Mouse (Mus musculus) heart, embryonic 10.5 days (tissue): Measurements from ENCODE around the gene Pde3a. TPM values are rescaled to one million over a fixed set of nuclear protein-coding genes. Genes with fewer than 3 reads are reported as not detected.
"Not testable (repeated sequence)": the region's sequence is repeated elsewhere in the genome, so short reads cannot be mapped to it uniquely, and the experiment has no call there.

Experiments
- DNase-seq: peaks from one replicate; pipeline ENCODE4 v3.0.0-alpha.2; 2017; ENCODE audit warnings: low spot score
- H3K27ac ChIP-seq: fragments of 300-500 bp; sonication (generic); 2 replicates; pipeline ENCODE4 v1.5.1; 2016; ENCODE audit warnings: mild to moderate bottlenecking
- H3K27me3 ChIP-seq: fragments of 300-500 bp; sonication (generic); 2 replicates; pipeline ENCODE4 v1.6.1; 2016; ENCODE audit warnings: mild to moderate bottlenecking; ENCODE audit not compliant: poor library complexity, insufficient read depth, severe bottlenecking
- H3K36me3 ChIP-seq: fragments of 300-500 bp; sonication (generic); 2 replicates; pipeline ENCODE4 v1.6.1; 2016; ENCODE audit warnings: mild to moderate bottlenecking, moderate library complexity
- H3K4me1 ChIP-seq: fragments of 300-500 bp; sonication (generic); 2 replicates; pipeline ENCODE4 v1.6.1; 2016; ENCODE audit warnings: mild to moderate bottlenecking
- H3K4me3 ChIP-seq: fragments of 300-500 bp; sonication (generic); 2 replicates; pipeline ENCODE4 v1.5.1; 2016; ENCODE audit warnings: mild to moderate bottlenecking, moderate library complexity
- H3K9me3 ChIP-seq: fragments of 300-500 bp; sonication (generic); 2 replicates; pipeline ENCODE4 v1.6.1; 2016; ENCODE audit warnings: mild to moderate bottlenecking, moderate library complexity
- WGBS: fragments of 180-500 bp; shearing (Covaris S2); methylation state at CpG from one replicate; pipeline ENCODE4 v1.1.7; 2016; 5-methylcytosine and 5-hydroxymethylcytosine counted together
- polyA plus RNA-seq: library from polyadenylated mRNA; unstranded; fragments of >200 nt; fragmentation: Nextera tagmentation; extraction: Ambion mirVana; gene quantifications from 2 replicates; pipeline ENCODE4 v1.2.1, GENCODE M21; 2016

Pde3a gene
- polyA plus RNA-seq, 1 experiment from 2014 or later: 7.5 TPM

- Histone ChIP-seq H3K27ac (peak overlapping the region; percentile 17; the same call in 1 of the 2 replicates), H3K36me3 (no peaks in the 10 kb centered on the region), H3K27me3 (no peaks in the 10 kb centered on the region), H3K9me3 (no peaks in the 10 kb centered on the region), H3K4me3 (no peak overlapping the region), H3K4me1 (peaks cover 8% of the 10 kb centered on the region; the same call in 1 of the 2 replicates)
- 83% methylated on average over 6 of the region's 6 CpGs for WGBS
- DNase-seq: no peak
These were observed 62.5 kb downstream of the Pde3a start for GRCm38 (mm10) chr6:141311615-141312014.

- 83% methylated on average over 4 of the region's 4 CpGs for WGBS
- Histone ChIP-seq H3K36me3 (no peaks in the 10 kb centered on the region), H3K4me1 (peaks cover 3% of the 10 kb centered on the region; the same call in 1 of the 2 replicates), H3K27ac (no peak overlapping the region), H3K9me3 (no peaks in the 10 kb centered on the region), H3K27me3 (no peaks in the 10 kb centered on the region), H3K4me3 (no peak overlapping the region)
- DNase-seq: no peak
These were observed 64.0 kb downstream of the Pde3a start for GRCm38 (mm10) chr6:141313112-141313511.

GRCm38 (mm10) chr6:141318440-141318839 is 69.4 kb downstream of the Pde3a start:
- H3K4me1 ChIP-seq: peaks cover 14% of the 10 kb centered on the region; the same call in 1 of the 2 replicates
- no peak overlapping the region for H3K27ac ChIP-seq
- H3K36me3 ChIP-seq: no peaks in the 10 kb centered on the region
- no peaks in the 10 kb centered on the region for H3K27me3 ChIP-seq
- H3K9me3 ChIP-seq: no peaks in the 10 kb centered on the region
- 85% methylated on average over 3 of the region's 3 CpGs for WGBS
- H3K4me3 ChIP-seq: no peak overlapping the region
- DNase-seq: no peak

GRCm38 (mm10) chr6:141321253-141321652 is 72.2 kb downstream of the Pde3a start:
- no peaks in the 10 kb centered on the region for H3K9me3 ChIP-seq
- H3K4me1 ChIP-seq: peaks cover 14% of the 10 kb centered on the region; the same call in 1 of the 2 replicates
- DNase-seq: no peak
- no peaks in the 10 kb centered on the region for H3K27me3 ChIP-seq
- H3K4me3 ChIP-seq: no peak overlapping the region
- H3K27ac ChIP-seq: no peak overlapping the region
- 78% methylated on average over 3 of the region's 3 CpGs for WGBS
- H3K36me3 ChIP-seq: no peaks in the 10 kb centered on the region

GRCm38 (mm10) chr6:141322961-141323360 is 73.9 kb downstream of the Pde3a start:
- DNase-seq: no peak
- H3K4me1 ChIP-seq: peaks cover 11% of the 10 kb centered on the region; the same call in 1 of the 2 replicates
- H3K9me3 ChIP-seq: no peaks in the 10 kb centered on the region
- H3K36me3 ChIP-seq: no peaks in the 10 kb centered on the region
- no peak overlapping the region for H3K27ac ChIP-seq
- 66% methylated on average over 4 of the region's 4 CpGs for WGBS
- no peaks in the 10 kb centered on the region for H3K27me3 ChIP-seq
- no peak overlapping the region for H3K4me3 ChIP-seq

- not testable (repeated sequence) for H3K4me3 ChIP-seq, H3K27ac ChIP-seq, H3K9me3 ChIP-seq, H3K4me1 ChIP-seq, H3K27me3 ChIP-seq, H3K36me3 ChIP-seq, DNase-seq
- 90% methylated on average over 2 of the region's 2 CpGs for WGBS
These were observed 78.1 kb downstream of the Pde3a start for GRCm38 (mm10) chr6:141327134-141327533.

GRCm38 (mm10) chr6:141328071-141328470 is 79.0 kb downstream of the Pde3a start:
- 72% methylated on average over 3 of the region's 3 CpGs for WGBS
- H3K9me3 ChIP-seq: no peaks in the 10 kb centered on the region

GRCm38 (mm10) chr6:141331464-141331863 is 82.4 kb downstream of the Pde3a start:
- DNase-seq: no peak
- no peak overlapping the region for H3K4me3 ChIP-seq
- 51% methylated on average over 2 of the region's 2 CpGs for WGBS
- H3K4me1 ChIP-seq: peaks cover 28% of the 10 kb centered on the region
- no peak overlapping the region for H3K27ac ChIP-seq
- H3K27me3 ChIP-seq: no peaks in the 10 kb centered on the region
- H3K9me3 ChIP-seq: no peaks in the 10 kb centered on the region
- no peaks in the 10 kb centered on the region for H3K36me3 ChIP-seq

More at GRCm38 (mm10) chr6:141328071-141328470, 79.0 kb downstream of the Pde3a start:
- H3K27me3 ChIP-seq: no peaks in the 10 kb centered on the region
- no peaks in the 10 kb centered on the region for H3K36me3 ChIP-seq
- no peak overlapping the region for H3K4me3 ChIP-seq
- DNase-seq: no peak
- peaks cover 14% of the 10 kb centered on the region for H3K4me1 ChIP-seq
- peak overlapping the region; percentile 73 for H3K27ac ChIP-seq

- Histone ChIP-seq H3K27me3 (no peaks in the 10 kb centered on the region), H3K36me3 (no peaks in the 10 kb centered on the region), H3K4me1 (peaks cover 33% of the 10 kb centered on the region), H3K27ac (peak overlapping the region; percentile 23; the same call in 1 of the 2 replicates), H3K9me3 (no peaks in the 10 kb centered on the region), H3K4me3 (no peak overlapping the region)
- no peak for DNase-seq
- 79% methylated on average over 4 of the region's 4 CpGs for WGBS
These were observed 83.6 kb downstream of the Pde3a start for GRCm38 (mm10) chr6:141332613-141333165.

- DNase-seq: peak; percentile 81
- Histone ChIP-seq H3K36me3 (no peaks in the 10 kb centered on the region), H3K27me3 (no peaks in the 10 kb centered on the region), H3K4me1 (peaks cover 36% of the 10 kb centered on the region), H3K4me3 (no peak overlapping the region), H3K9me3 (no peaks in the 10 kb centered on the region), H3K27ac (peak overlapping the region; percentile 23; the same call in 1 of the 2 replicates)
- WGBS: 19% methylated on average over 3 of the region's 3 CpGs
These were observed 84.2 kb downstream of the Pde3a start for GRCm38 (mm10) chr6:141333245-141333644.

GRCm38 (mm10) chr6:141335878-141336277 is 86.8 kb downstream of the Pde3a start:
- WGBS: 66% methylated on average over 1 of the region's 1 CpGs
- Histone ChIP-seq H3K9me3 (no peaks in the 10 kb centered on the region), H3K4me1 (peaks cover 37% of the 10 kb centered on the region), H3K36me3 (no peaks in the 10 kb centered on the region), H3K4me3 (no peak overlapping the region), H3K27ac (peak overlapping the region; percentile 52; the same call in 1 of the 2 replicates), H3K27me3 (no peaks in the 10 kb centered on the region)
- DNase-seq: no peak

GRCm38 (mm10) chr6:141336438-141336837 is 87.4 kb downstream of the Pde3a start:
- Histone ChIP-seq H3K4me3 (no peak overlapping the region), H3K27me3 (no peaks in the 10 kb centered on the region), H3K36me3 (no peaks in the 10 kb centered on the region), H3K9me3 (no peaks in the 10 kb centered on the region), H3K4me1 (peaks cover 37% of the 10 kb centered on the region), H3K27ac (peak overlapping the region; percentile 52)
- 34% methylated on average over 4 of the region's 4 CpGs for WGBS
- no peak for DNase-seq

- WGBS: 54% methylated on average over 8 of the region's 8 CpGs
- no peaks in the 10 kb centered on the region for H3K27me3 ChIP-seq
- H3K4me3 ChIP-seq: no peak overlapping the region
- DNase-seq: no peak
- no peaks in the 10 kb centered on the region for H3K9me3 ChIP-seq
- no peaks in the 10 kb centered on the region for H3K36me3 ChIP-seq
- peaks cover 34% of the 10 kb centered on the region for H3K4me1 ChIP-seq
- H3K27ac ChIP-seq: peak overlapping the region; percentile 42; the same call in 1 of the 2 replicates
These were observed 88.6 kb downstream of the Pde3a start for GRCm38 (mm10) chr6:141337673-141338072.

- 57% methylated on average over 2 of the region's 2 CpGs for WGBS
- H3K36me3 ChIP-seq: no peaks in the 10 kb centered on the region
- DNase-seq: no peak
- H3K27ac ChIP-seq: no peak overlapping the region
- no peaks in the 10 kb centered on the region for H3K27me3 ChIP-seq
- H3K4me1 ChIP-seq: peaks cover 18% of the 10 kb centered on the region
- no peak overlapping the region for H3K4me3 ChIP-seq
- H3K9me3 ChIP-seq: no peaks in the 10 kb centered on the region
These were observed 92.3 kb downstream of the Pde3a start for GRCm38 (mm10) chr6:141341385-141341784.
